Mouse (Mus musculus) midbrain, embryonic 12.5 days (tissue): ENCODE measurements around the gene Arfgap1. TPM values are rescaled to one million over a fixed set of nuclear protein-coding genes. Genes with fewer than 3 reads are reported as not detected.

Experiments used
- polyA plus RNA-seq: library from polyadenylated mRNA; unstranded; fragments of >200 nt; fragmentation: Nextera tagmentation; extraction: Ambion mirVana; gene quantifications from 2 replicates; pipeline ENCODE4 v1.2.1, GENCODE M21; 2016

Arfgap1 gene
- polyA plus RNA-seq, 1 experiment from 2014 or later, result 97.4 TPM

Other genes with a start within 250 kb of the Arfgap1 start
- gene Slc17a9, start 242.0 kb upstream of the Arfgap1 start, polyA plus RNA-seq, result 0.17 and 0.22 TPM in 2 replicates
- gene Bhlhe23, start 190.3 kb upstream of the Arfgap1 start, polyA plus RNA-seq, result 26.0 and 29.3 TPM in 2 replicates
- gene Ythdf1, start 46.3 kb upstream of the Arfgap1 start, polyA plus RNA-seq, result 65.2 and 67.2 TPM in 2 replicates
- gene Birc7, start 38.2 kb upstream of the Arfgap1 start, polyA plus RNA-seq, result 0.36 and 0.67 TPM in 2 replicates
- 72.9 and 83.1 TPM in 2 replicates for gene Nkain4, start 12.5 kb upstream of the Arfgap1 start, polyA plus RNA-seq
- gene Col20a1, start 19.3 kb downstream of the Arfgap1 start, polyA plus RNA-seq, result 0.18 and 0.22 TPM in 2 replicates
- 43.2 and 44.3 TPM in 2 replicates for gene Chrna4, start 76.3 kb downstream of the Arfgap1 start, polyA plus RNA-seq
- 30.7 and 34.3 TPM in 2 replicates for gene Kcnq2, start 168.1 kb downstream of the Arfgap1 start, polyA plus RNA-seq
- gene Eef1a2, start 189.8 kb downstream of the Arfgap1 start, polyA plus RNA-seq, result 1.4 and 1.6 TPM in 2 replicates
- 423 and 462 TPM in 2 replicates for gene Ppdpf, start 220.0 kb downstream of the Arfgap1 start, polyA plus RNA-seq
- gene Ptk6, start 235.6 kb downstream of the Arfgap1 start, polyA plus RNA-seq, result not detected in 2 replicates
- 0.15 TPM in 1 of 2 replicates, not detected in the other for gene Srms, start 246.0 kb downstream of the Arfgap1 start, polyA plus RNA-seq